Mouse (Mus musculus) intestine, postnatal 0 days (tissue): ENCODE results near the gene Oxt. TPM values are rescaled to one million over a fixed set of nuclear protein-coding genes. Genes with fewer than 3 reads are reported as not detected.

Source experiments
- ATAC-seq: fragments of 200-750 bp; cut with Nextera tagmentation; 2 replicates; pipeline ENCODE4 v1.8.0; 2017; ENCODE audit warnings: mild to moderate bottlenecking, moderate TSS enrichment, moderate library complexity
- H3K27ac ChIP-seq: fragments of 300-500 bp; sonication (generic); 2 replicates; pipeline ENCODE4 v1.5.1; 2014; ENCODE audit warnings: mild to moderate bottlenecking, low read depth, low read length, moderate library complexity
- H3K27me3 ChIP-seq: fragments of 300-500 bp; sonication (generic); replicated peaks from 2 replicates; pipeline ENCODE4 v1.6.1; 2014; ENCODE audit warnings: low read length, mixed read lengths; ENCODE audit not compliant: control insufficient read depth, insufficient read depth
- H3K36me3 ChIP-seq: fragments of 300-500 bp; sonication (generic); 2 replicates; pipeline ENCODE4 v1.6.1; 2014; ENCODE audit warnings: mild to moderate bottlenecking, moderate library complexity; ENCODE audit not compliant: control insufficient read depth, insufficient read depth
- H3K4me1 ChIP-seq: fragments of 300-500 bp; sonication (generic); replicated peaks from 2 replicates; pipeline ENCODE4 v1.6.1; 2014; ENCODE audit warnings: antibody characterized with exemption, low read length, mixed read lengths; ENCODE audit not compliant: control insufficient read depth, insufficient read depth
- H3K4me2 ChIP-seq: fragments of 300-500 bp; sonication (generic); replicated peaks from 2 replicates; pipeline ENCODE4 v1.6.1; 2014; ENCODE audit warnings: low read depth, mild to moderate bottlenecking, moderate library complexity
- H3K4me3 ChIP-seq: fragments of 300-500 bp; sonication (generic); 2 replicates; pipeline ENCODE4 v1.5.1; 2014; ENCODE audit warnings: low read depth, low read length
- H3K9ac ChIP-seq: fragments of 300-500 bp; sonication (generic); 2 replicates; pipeline ENCODE4 v1.6.1; 2014; ENCODE audit warnings: mild to moderate bottlenecking, low read depth, low read length
- H3K9me3 ChIP-seq: fragments of 300-500 bp; sonication (generic); 2 replicates; pipeline ENCODE4 v1.6.1; 2016; ENCODE audit warnings: mixed run types; ENCODE audit not compliant: control insufficient read depth
- CTCF ChIP-seq: sonication (generic); IDR thresholded peaks from 2 replicates; pipeline ENCODE4 v1.5.1; 2016; ENCODE audit warnings: low read depth, mild to moderate bottlenecking, control low read depth, antibody characterized with exemption, moderate library complexity
- WGBS: fragments of 180-500 bp; shearing (Covaris S2); extraction: QIAGEN DNeasy Blood & Tissue Kit; methylation state at CpG from one replicate; pipeline ENCODE4 v1.1.7; 2014; 5-methylcytosine and 5-hydroxymethylcytosine counted together
- polyA plus RNA-seq: library from polyadenylated mRNA; unstranded; fragments of >200 nt; fragmentation: Nextera tagmentation; extraction: Ambion mirVana; gene quantifications from 2 replicates; pipeline ENCODE4 v1.2.1, GENCODE M21; 2015

Oxt gene
- not detected in 2 replicates for polyA plus RNA-seq

DNA sequence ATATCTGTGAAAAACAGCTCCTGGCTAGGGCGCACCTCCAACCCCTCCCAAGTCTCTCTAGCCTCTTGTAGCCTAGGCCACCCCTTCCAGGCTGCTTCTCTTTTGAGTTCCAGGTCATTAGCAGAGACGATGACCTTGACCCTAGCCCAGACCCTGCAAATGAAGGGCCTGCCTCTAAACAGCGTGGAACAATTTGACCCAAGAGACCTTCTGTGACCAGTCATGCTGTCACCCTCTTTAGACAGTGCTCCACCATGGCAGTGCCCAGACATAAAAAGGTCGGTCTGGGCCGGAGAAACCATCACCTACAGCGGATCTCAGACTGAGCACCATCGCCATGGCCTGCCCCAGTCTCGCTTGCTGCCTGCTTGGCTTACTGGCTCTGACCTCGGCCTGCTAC is at the start of gene Oxt:
Gene Oxt, plus strand, starts transcription at position 301 of the 400 bp plus-strand sequence.
- Histone ChIP-seq H3K27ac (no peak within 1 kb of the TSS), H3K9ac (peak within 1 kb of the TSS; percentile 22; the same call in 1 of the 2 replicates)
- WGBS: 62% methylated on average over 9 of the region's 9 CpGs

DNA sequence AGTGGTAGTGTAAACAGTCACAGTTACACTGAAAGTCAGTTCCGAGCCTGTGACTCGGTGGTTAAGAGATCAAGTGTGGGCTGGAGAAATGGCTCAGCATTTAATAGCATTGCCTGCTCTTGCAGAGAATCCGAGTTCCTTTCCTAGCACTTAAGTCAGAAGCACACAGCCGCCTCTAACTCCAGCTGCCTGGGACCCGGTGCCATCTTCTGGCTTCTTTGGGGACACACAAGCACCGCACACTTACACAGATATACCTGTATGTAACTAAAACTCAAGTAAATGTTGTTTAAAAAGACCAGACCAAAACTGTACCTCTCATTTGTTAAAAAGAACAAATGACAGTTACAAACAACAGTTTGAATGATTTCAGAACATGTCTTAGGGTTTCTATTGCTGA is 47.5 kb upstream of the Oxt start:
- 85% methylated on average over 6 of the region's 6 CpGs for WGBS
- no peak for ATAC-seq
- Histone ChIP-seq H3K4me2 (no peak overlapping the region), H3K9ac (no peak overlapping the region), H3K36me3 (peaks cover 34% of the 10 kb centered on the region), H3K4me3 (no peak overlapping the region), H3K27me3 (no peaks in the 10 kb centered on the region), H3K27ac (no peak overlapping the region), H3K4me1 (no peaks in the 10 kb centered on the region), H3K9me3 (no peaks in the 10 kb centered on the region)
- TF ChIP-seq CTCF: no peak; the same call in 1 of the 2 replicates

More for the DNA sequence above, at the start of gene Oxt:
- peaks cover 54% of the 10 kb centered on the region for H3K27me3 ChIP-seq
- no peak for TF ChIP-seq CTCF
- H3K9me3 ChIP-seq: no peaks in the 10 kb centered on the region
- no peak for ATAC-seq
- H3K4me2 ChIP-seq: peak within 1 kb of the TSS; percentile 60
- H3K36me3 ChIP-seq: no peaks in the 10 kb centered on the region
- peak within 1 kb of the TSS; percentile 32 for H3K4me3 ChIP-seq
- H3K4me1 ChIP-seq: no peaks in the 10 kb centered on the region; the same call in 1 of the 2 replicates

DNA sequence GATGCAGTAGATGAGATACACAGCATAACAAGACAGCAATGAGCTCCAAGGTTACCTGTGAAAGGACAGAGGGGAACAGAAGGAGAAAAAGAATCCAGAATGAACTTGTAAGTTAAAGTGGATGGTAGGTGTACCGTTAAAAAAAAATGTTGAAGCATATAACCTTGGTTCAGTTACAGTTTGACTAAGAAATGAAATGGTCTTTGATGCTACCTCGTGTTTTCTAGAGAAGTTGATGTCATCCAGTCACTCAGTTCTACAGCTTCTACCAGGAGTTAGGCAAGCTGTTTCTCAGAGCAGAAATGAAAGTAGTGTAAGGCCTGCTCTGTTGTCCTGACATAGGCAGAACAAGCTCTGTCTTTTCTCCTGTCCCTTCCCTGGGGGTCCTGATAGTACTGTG is 46.7 kb upstream of the Oxt start:
- peaks cover 37% of the 10 kb centered on the region for H3K36me3 ChIP-seq
- no peak overlapping the region for H3K9ac ChIP-seq
- no peaks in the 10 kb centered on the region for H3K27me3 ChIP-seq
- no peak overlapping the region for H3K27ac ChIP-seq
- no peak overlapping the region for H3K4me2 ChIP-seq
- ATAC-seq: no peak
- H3K4me3 ChIP-seq: no peak overlapping the region
- no peaks in the 10 kb centered on the region for H3K9me3 ChIP-seq
- TF ChIP-seq CTCF: no peak
- H3K4me1 ChIP-seq: no peaks in the 10 kb centered on the region
- WGBS: 85% methylated on average over 2 of the region's 2 CpGs

DNA sequence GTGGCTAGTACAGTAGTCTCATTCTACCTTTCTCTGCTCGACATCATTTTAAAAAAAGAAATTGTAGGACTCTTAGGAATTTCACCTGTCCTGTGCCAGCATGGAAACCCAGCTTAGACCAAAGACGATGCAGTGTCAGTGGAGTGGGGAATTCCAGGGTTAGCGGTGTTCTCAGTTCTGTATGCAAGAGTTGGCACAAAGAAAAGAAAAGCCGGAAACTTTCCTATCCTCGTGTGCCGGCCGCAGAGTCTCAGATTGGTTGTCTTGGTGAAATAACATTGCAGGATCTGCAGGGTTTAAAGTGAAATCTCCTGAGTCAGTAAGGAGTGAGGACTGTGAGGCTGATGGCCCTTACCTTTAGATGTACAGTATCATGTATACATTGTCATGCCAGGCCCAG is 46.0 kb upstream of the Oxt start:
- 96% methylated on average over 7 of the region's 7 CpGs for WGBS
- H3K9me3 ChIP-seq: no peaks in the 10 kb centered on the region
- no peak for TF ChIP-seq CTCF

DNA sequence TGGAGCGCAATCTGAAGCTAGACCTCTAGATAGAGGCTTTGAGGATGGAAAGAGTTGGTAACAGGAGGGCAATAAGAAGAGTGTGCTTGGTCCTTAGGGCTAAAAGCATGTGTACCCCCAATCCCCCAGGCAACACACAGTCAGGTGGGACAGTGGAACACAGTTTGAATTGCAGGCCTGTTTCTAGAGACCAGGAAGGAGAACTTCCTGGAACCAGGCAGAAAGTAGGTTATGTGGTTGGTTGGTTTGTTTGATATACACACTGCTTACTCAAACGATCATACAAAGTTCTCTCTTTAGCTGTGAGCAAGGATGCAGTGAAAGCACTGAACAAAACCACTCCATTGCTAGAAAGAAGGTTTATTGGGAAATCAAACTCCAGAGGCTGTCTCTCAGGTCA is 43.8 kb upstream of the Oxt start:
- 57% methylated on average over 2 of the region's 2 CpGs for WGBS
- Histone ChIP-seq H3K4me3 (no peak overlapping the region), H3K27ac (no peak overlapping the region), H3K9me3 (no peaks in the 10 kb centered on the region), H3K27me3 (no peaks in the 10 kb centered on the region), H3K4me1 (no peaks in the 10 kb centered on the region), H3K9ac (no peak overlapping the region), H3K4me2 (no peak overlapping the region), H3K36me3 (peaks cover 30% of the 10 kb centered on the region)
- ATAC-seq: no peak
- no peak for TF ChIP-seq CTCF

More for the DNA sequence above, 46.0 kb upstream of the Oxt start:
- Histone ChIP-seq H3K4me1 (no peaks in the 10 kb centered on the region), H3K27me3 (no peaks in the 10 kb centered on the region), H3K4me2 (no peak overlapping the region), H3K27ac (no peak overlapping the region), H3K36me3 (peaks cover 33% of the 10 kb centered on the region), H3K9ac (no peak overlapping the region), H3K4me3 (no peak overlapping the region)
- ATAC-seq: no peak

DNA sequence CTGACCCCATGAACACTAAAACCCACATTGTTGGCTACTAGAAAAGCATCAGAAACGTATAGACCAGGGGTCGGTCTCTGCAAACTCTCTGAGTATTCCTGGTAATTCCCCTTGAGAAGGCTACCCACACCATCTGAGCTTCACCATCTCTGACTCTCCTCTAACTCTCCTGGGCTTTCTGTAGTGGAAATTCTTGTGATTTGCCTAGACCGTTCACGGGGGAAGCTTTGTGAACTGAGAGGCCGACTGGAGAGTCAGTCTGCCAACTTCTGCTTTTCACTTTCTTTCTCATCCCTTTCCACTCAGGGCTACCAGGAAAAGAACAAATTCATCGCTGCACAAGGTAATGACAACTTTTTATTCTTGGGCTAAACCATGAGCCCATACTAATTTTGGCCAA is 41.0 kb upstream of the Oxt start:
- no peak for TF ChIP-seq CTCF
- Histone ChIP-seq H3K36me3 (peaks cover 33% of the 10 kb centered on the region), H3K4me1 (no peaks in the 10 kb centered on the region), H3K27me3 (no peaks in the 10 kb centered on the region), H3K27ac (no peak overlapping the region), H3K4me3 (no peak overlapping the region), H3K9ac (no peak overlapping the region), H3K9me3 (no peaks in the 10 kb centered on the region), H3K4me2 (no peak overlapping the region)
- 95% methylated on average over 6 of the region's 6 CpGs for WGBS
- ATAC-seq: no peak

DNA sequence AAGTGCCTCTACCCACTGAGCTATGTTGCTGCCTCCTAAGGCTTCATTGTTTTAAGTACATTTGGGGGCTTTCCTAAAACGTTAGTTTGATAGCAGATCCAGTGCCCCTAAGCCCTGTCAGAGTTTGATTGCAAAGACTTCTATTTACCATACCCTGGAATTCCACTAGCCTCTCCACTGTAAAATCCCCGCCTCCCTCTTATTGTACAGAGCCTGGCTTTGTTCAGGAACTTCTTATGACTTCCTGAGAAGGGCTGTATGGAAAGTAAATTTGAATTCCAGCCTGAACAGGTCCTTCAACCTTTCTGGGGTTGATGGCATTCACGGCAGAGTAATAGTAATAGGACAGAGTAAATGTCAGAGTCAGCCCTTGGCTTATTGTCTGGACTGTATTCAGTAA is 39.1 kb upstream of the Oxt start:
- H3K4me3 ChIP-seq: no peak overlapping the region
- no peak overlapping the region for H3K4me2 ChIP-seq
- no peak overlapping the region for H3K9ac ChIP-seq
- no peaks in the 10 kb centered on the region for H3K27me3 ChIP-seq
- ATAC-seq: no peak
- H3K9me3 ChIP-seq: no peaks in the 10 kb centered on the region
- H3K36me3 ChIP-seq: peaks cover 48% of the 10 kb centered on the region
- no peak for TF ChIP-seq CTCF
- no peak overlapping the region for H3K27ac ChIP-seq
- H3K4me1 ChIP-seq: no peaks in the 10 kb centered on the region
- WGBS: 72% methylated on average over 3 of the region's 3 CpGs
